Mouse (Mus musculus) cerebellum, adult 2 months (tissue): ENCODE data around the gene Ppm1n. TPM values are rescaled to one million over a fixed set of nuclear protein-coding genes. Genes with fewer than 3 reads are reported as not detected.

Experiments used
- DNase-seq, 2 experiments: peaks; one replicate each; pipeline ENCODE4 v3.0.0; 2021
- H3K27ac ChIP-seq: fragments of 200-500 bp; 2 replicates; pipeline ENCODE4 v1.5.1; 2012; ENCODE audit warnings: low read length, control low read depth, inconsistent platforms; ENCODE audit not compliant: insufficient read depth
- H3K27me3 ChIP-seq: fragments of 200-500 bp; 2 replicates; pipeline ENCODE4 v1.6.1; 2012; ENCODE audit warnings: inconsistent platforms, mild to moderate bottlenecking, low read length, moderate library complexity; ENCODE audit not compliant: control insufficient read depth, insufficient read depth
- H3K4me1 ChIP-seq: fragments of 200-500 bp; 2 replicates; pipeline ENCODE4 v1.6.1; 2011; ENCODE audit warnings: low read length; ENCODE audit not compliant: control insufficient read depth, insufficient read depth
- H3K4me3 ChIP-seq: fragments of 200-500 bp; replicated peaks from 2 replicates; pipeline ENCODE3; 2011; ENCODE audit warnings: mild to moderate bottlenecking, low read depth, low read length, control low read depth; ENCODE audit not compliant: insufficient read depth
- CTCF ChIP-seq: fragments of 200-500 bp; IDR thresholded peaks from 2 replicates; pipeline ENCODE4 v1.5.1; 2011; ENCODE audit warnings: low read depth, mild to moderate bottlenecking, control low read depth, low read length, moderate library complexity, borderline replicate concordance; ENCODE audit not compliant: insufficient read depth
- POLR2A ChIP-seq: fragments of 200-500 bp; IDR thresholded peaks from 2 replicates; pipeline ENCODE4 v1.6.1; 2011; ENCODE audit warnings: low read length, control low read depth, borderline replicate concordance; ENCODE audit not compliant: insufficient read depth
- WGBS: fragments of 180-500 bp; shearing (Covaris S2); methylation state at CpG from one replicate; pipeline ENCODE4 v1.1.7; 2018; 5-methylcytosine and 5-hydroxymethylcytosine counted together
- polyA plus RNA-seq: library from polyadenylated mRNA; depleted of rRNA; stranded (reverse); fragments of >200 nt; gene quantifications from 2 replicates; pipeline ENCODE4 v1.2.3, GENCODE M21; 2012

Ppm1n gene
- polyA plus RNA-seq, 1 experiment = 1.1 TPM

DNA sequence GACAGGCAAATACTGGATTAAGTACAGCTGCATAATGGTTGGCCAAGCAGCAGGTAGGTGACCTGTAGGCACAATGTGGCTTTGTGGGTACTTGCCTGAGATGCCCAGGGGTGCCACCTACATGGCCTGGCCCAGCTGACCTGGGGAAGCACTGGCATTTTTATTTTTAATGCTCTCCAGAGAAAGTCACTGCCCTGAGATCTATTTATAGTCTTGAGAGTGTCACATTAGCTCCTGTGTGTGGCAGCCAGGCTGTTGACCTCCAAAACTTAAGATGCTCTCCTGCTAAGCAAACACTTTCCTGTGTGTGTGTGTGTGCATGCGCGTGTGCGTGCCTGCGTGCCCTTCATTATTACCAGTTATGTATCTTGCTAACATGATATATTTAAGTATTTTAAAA, 41.5 kb downstream of the Ppm1n start:
- Histone ChIP-seq H3K27me3 (no peaks in the 10 kb centered on the region), H3K27ac (no peak overlapping the region), H3K4me3 (no peak overlapping the region), H3K4me1 (peaks cover 15% of the 10 kb centered on the region)
- no peak for DNase-seq
- WGBS = 97% methylated on average over 4 of the region's 4 CpGs
- TF ChIP-seq POLR2A (no peak), CTCF (no peak)

GRCm38 (mm10) chr7:19236411-19236810, 43.5 kb downstream of the Ppm1n start:
- Histone ChIP-seq H3K4me3 (no peak overlapping the region), H3K27ac (no peak overlapping the region), H3K4me1 (peaks cover 14% of the 10 kb centered on the region), H3K27me3 (no peaks in the 10 kb centered on the region)
- WGBS = 48% methylated on average over 2 of the region's 2 CpGs
- TF ChIP-seq CTCF (no peak), POLR2A (no peak)
- no peak for DNase-seq

GRCm38 (mm10) chr7:19235092-19235671, 44.7 kb downstream of the Ppm1n start:
- WGBS = 82% methylated on average over 2 of the region's 2 CpGs
- Histone ChIP-seq H3K4me1 (peaks cover 7% of the 10 kb centered on the region; the same call in 1 of the 2 replicates), H3K4me3 (no peak overlapping the region), H3K27ac (no peak overlapping the region), H3K27me3 (no peaks in the 10 kb centered on the region)
- no peak for DNase-seq
- no peak for TF ChIP-seq POLR2A
- no peak for TF ChIP-seq CTCF

DNA sequence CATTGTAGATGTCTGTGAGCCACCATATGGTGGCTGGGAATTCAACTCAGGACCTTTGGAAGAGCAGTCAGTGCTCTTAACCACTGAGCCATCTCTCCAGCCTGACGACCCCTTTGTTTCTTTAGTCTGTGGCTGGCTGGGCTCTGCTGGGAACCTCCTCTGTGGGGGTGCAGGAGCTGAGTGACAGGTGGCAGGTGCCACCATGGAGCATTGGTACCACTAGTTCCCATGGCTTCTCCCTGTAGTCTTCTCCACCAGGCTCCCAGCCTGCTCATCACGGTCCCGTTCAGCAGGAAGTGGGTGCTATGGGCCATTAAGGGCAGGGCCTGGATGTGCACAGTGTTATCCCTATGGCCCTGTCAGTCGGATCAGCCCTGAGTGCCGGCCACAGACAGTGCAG, 45.2 kb downstream of the Ppm1n start:
- 64% methylated on average over 5 of the region's 5 CpGs for WGBS
- H3K27ac ChIP-seq = no peak overlapping the region
- peaks cover 7% of the 10 kb centered on the region; the same call in 1 of the 2 replicates for H3K4me1 ChIP-seq
- DNase-seq = no peak
- H3K4me3 ChIP-seq = no peak overlapping the region
- H3K27me3 ChIP-seq = no peaks in the 10 kb centered on the region
- TF ChIP-seq CTCF (no peak), POLR2A (no peak)

- Histone ChIP-seq H3K4me1 (peaks cover 10% of the 10 kb centered on the region; the same call in 1 of the 2 replicates), H3K27me3 (no peaks in the 10 kb centered on the region), H3K4me3 (no peak overlapping the region), H3K27ac (no peak overlapping the region)
- WGBS = 89% methylated on average over 3 of the region's 3 CpGs
- TF ChIP-seq POLR2A (no peak), CTCF (no peak)
- DNase-seq = no peak
These were observed 48.0 kb downstream of the Ppm1n start for GRCm38 (mm10) chr7:19231849-19232248.

DNA sequence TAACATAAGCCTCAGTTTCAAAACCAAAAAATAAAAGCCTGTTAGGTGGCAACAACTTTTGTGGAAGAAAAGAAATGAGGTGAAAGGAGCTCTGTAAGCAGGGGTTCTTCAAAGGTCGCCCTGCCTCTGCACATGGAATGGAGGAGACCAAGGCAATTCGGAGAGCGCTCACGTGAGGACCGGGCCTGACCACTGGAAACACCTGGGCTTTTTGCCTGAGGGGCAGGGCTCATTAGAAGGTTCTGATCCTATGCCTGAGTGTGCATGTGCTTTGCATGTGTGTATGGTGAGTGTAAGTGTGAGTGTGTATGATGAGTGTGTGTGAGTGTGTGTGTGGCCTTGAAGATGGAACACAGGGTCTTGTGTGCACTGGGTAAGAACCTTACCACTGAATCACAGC, 49.0 kb downstream of the Ppm1n start:
- Histone ChIP-seq H3K27ac (no peak overlapping the region), H3K4me1 (peaks cover 8% of the 10 kb centered on the region; the same call in 1 of the 2 replicates), H3K4me3 (no peak overlapping the region), H3K27me3 (no peaks in the 10 kb centered on the region)
- DNase-seq = no peak
- TF ChIP-seq CTCF = no peak
- no peak for TF ChIP-seq POLR2A
- 94% methylated on average over 5 of the region's 5 CpGs for WGBS

- Histone ChIP-seq H3K27me3 (no peaks in the 10 kb centered on the region), H3K4me1 (peaks cover 6% of the 10 kb centered on the region; the same call in 1 of the 2 replicates), H3K4me3 (no peak overlapping the region), H3K27ac (no peak overlapping the region)
- TF ChIP-seq CTCF = no peak
- no peak for TF ChIP-seq POLR2A
- no peak for DNase-seq
- WGBS = 82% methylated on average over 2 of the region's 2 CpGs
These were observed 49.8 kb downstream of the Ppm1n start for GRCm38 (mm10) chr7:19230041-19230580.

GRCm38 (mm10) chr7:19229404-19229803, 50.5 kb downstream of the Ppm1n start:
- Histone ChIP-seq H3K4me3 (peak overlapping the region; percentile 90), H3K27ac (no peak overlapping the region), H3K27me3 (no peaks in the 10 kb centered on the region), H3K4me1 (peaks cover 6% of the 10 kb centered on the region; the same call in 1 of the 2 replicates)
- TF ChIP-seq POLR2A (no peak), CTCF (no peak)
- 23% methylated on average over 5 of the region's 5 CpGs for WGBS
- DNase-seq = no peak
